Mouse (Mus musculus): ENCODE results near the gene Tbc1d13.
"Not testable (repeated sequence)": the region's sequence is repeated elsewhere in the genome, so short reads cannot be mapped to it uniquely, and the experiment has no call there.

Tbc1d13 gene

GRCm38 (mm10) chr2:30128789-30129188 lies 4.8 kb upstream of the Tbc1d13 start:
- peak; percentile 71 for DNase-seq (ENCODE audit: low read depth, low spot score)

DNA sequence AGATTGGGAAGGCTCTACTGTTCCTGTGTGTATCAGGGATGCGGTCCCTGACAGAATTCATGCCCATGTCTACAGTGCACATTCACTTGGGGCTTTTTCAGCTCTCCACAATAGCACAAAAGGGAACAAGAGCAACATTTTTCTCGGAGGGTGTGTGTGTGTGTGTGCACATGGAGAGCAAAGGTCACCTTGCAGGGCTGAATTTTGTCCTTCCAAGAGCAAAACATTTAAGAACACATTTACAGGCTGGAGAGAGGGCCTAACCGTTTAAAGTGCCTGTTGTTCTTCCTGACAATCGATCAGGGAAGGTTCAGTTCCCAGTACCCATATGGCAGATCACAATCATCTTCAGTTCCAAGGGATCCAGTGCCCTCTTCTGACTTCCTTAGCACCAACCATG lies 3.4 kb upstream of the Tbc1d13 start:
- peak; percentile 51 for DNase-seq (ENCODE audit: low read depth, low spot score)

GRCm38 (mm10) chr2:30131240-30131639 lies 2.3 kb upstream of the Tbc1d13 start:
- peak; percentile 76 for DNase-seq (ENCODE audit: low read depth, low spot score)

- DNase-seq (ENCODE audit: low read depth, low spot score): peak; percentile 66
Measured at GRCm38 (mm10) chr2:30132801-30133612, 539 bp upstream of the Tbc1d13 start.

DNA sequence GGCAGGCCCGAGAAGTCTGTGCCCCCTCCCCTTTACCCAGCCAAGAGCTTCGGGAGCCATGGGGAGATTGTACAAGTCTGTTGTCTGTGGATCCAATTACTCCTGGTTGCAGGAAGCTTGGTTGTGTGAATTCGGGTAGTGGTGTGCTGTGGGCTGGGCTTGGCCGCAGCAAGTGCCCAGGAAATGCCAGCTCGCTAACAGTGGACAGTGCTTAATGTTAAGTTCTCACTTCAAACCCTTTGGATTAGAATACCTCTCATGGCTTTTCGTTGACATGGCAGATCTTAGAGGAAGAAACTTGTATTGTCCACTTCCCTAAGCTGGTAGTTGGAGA lies 799 bp downstream of the Tbc1d13 start:
- DNase-seq (ENCODE audit: low read depth, low spot score): no peak

GRCm38 (mm10) chr2:30134928-30135620 lies 1.5 kb downstream of the Tbc1d13 start:
- DNase-seq (ENCODE audit: low read depth, low spot score): peak; percentile 93

- DNase-seq (ENCODE audit: low read depth, low spot score): no peak
Measured at GRCm38 (mm10) chr2:30136458-30136857, 2.9 kb downstream of the Tbc1d13 start.

DNA sequence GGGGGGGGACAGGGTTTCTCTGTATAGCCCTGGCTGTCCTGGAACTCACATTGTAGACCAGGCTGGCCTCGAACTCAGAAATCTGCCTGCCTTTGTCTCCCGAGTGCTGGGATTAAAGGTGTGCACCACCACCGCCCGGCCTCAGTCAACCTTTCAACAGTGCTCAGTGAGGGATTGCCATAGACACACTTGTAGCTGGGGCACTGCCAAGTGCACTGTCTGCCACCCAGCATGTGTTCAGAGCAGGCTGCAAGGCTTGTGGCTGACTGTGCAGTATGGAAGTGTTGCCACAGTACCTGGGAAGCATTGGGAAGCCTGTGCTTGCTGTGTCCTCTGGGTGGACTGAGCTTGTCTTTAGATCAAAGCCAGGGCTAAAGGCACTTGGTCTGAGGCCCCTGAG lies 6.5 kb downstream of the Tbc1d13 start:
- DNase-seq (ENCODE audit: low read depth, low spot score): not testable (repeated sequence)

DNA sequence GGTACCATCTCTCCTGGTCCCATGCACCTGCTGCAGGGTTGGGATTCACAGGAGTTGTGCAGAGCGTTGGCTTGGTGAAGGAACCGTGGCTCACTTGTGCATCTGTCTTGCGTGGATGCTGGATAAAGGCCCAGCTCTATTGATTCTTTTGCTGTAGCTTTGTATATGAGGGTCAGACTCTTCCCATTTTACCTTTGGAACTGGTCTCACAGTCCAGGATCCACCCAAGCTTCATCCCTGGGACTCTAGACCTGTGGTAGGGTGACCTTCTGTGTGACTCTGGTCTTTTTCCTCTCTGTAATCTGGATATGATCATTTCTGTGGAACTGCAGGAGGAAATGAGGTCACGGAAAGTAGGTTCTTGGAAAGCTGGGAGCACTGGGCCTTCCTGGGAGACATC lies 10.9 kb downstream of the Tbc1d13 start:
- no peak for DNase-seq (ENCODE audit: low read depth, low spot score)

GRCm38 (mm10) chr2:30147466-30147865 lies 13.9 kb downstream of the Tbc1d13 start:
- no peak for DNase-seq (ENCODE audit: low read depth, low spot score)

DNA sequence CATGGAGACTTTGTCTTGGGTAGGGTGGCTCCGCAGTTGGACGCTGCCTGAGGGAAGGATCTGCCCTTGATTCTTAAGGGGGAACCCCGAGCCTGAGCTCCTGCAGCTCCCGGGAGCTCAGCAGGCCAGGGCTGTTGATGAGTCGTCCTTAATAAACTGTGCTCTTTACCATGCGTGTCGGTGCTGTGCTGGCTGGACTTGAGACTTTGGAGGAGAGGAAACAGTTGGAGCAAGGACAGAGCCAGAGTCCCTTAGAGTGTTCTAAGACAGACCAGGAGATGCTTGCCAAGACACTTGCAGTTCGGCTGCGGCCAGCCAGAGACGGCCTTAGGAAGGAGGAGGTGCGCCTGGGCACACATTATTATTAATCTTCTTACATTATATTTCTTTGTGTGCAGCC lies 18.3 kb downstream of the Tbc1d13 start:
- DNase-seq (ENCODE audit: low read depth, low spot score): no peak

- DNase-seq (ENCODE audit: low read depth, low spot score): no peak
Measured at GRCm38 (mm10) chr2:30152616-30153015, 19.1 kb downstream of the Tbc1d13 start.

DNA sequence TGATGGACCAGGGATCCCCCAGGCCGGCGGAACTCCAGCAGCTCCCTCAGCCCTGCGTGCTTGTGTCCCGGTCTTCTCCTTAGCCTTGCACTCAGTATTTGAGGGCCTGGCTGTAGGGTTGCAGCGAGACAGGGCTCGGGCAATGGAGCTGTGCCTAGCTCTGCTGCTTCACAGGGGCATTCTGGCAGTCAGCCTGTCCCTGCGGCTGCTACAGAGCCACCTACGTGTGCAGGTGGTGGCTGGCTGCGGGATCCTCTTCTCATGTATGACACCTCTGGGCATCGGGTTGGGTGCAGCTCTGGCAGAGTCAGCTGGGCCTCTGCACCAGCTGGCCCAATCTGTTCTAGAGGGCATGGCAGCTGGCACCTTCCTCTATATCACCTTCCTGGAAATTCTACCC lies 26.3 kb downstream of the Tbc1d13 start:
- DNase-seq (ENCODE audit: low read depth, low spot score): not testable (repeated sequence)

DNA sequence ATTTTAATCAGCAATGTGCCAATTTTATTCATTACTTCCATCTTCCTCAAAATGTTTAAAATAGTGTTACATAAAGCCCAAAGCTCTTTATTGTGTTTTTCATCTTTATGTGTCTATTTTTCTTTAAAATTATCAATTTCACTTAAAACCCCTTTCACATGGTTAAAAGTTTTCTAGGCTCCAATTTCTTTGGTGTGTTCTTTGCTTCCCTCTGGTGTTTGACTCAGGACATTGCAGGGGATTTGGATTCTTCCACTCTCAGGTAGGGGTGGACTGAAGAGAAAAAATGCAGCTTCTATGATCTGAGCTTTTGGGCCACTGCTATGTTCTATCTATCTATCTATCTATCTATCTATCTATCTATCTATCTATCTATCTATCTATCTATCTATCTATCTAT lies 28.3 kb downstream of the Tbc1d13 start:
- DNase-seq (ENCODE audit: low read depth, low spot score): peak; percentile 69

GRCm38 (mm10) chr2:30164340-30164932 lies 30.9 kb downstream of the Tbc1d13 start:
- no peak for DNase-seq (ENCODE audit: low read depth, low spot score)

- peak; percentile 89 for DNase-seq (ENCODE audit: low read depth, low spot score)
Measured at GRCm38 (mm10) chr2:30166677-30167076, 33.1 kb downstream of the Tbc1d13 start.

DNA sequence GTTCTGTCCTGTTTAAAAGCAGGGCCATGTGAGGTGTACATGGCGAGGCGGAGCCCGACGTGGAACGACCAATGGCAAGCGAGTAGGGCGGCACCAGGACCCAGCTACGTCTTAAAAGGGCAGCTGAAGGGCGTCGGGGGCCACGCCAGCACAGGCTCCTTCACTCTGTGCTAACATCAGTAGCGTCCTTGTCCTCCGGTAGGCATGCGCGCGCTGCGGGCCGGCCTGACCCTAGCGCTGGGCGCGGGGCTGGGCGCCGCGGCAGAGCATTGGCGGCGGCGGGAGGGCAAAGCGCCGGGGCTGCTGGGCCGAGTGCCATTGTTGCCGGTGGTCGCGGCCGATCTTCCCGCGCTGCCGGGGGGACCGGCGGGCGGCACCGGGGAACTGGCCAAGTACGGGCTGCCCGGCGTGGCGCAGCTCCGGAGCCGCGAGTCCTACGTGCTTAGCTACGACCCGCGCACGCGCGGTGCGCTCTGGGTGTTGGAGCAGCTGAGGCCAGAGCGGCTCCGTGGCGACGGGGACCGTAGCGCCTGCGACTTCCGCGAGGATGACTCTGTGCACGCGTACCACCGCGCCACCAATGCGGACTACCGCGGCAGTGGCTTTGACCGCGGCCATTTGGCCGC lies 37.9 kb downstream of the Tbc1d13 start, which contains the start of gene Endog:
Endog (plus strand) TSS at position 123 of the 626 bp plus-strand sequence.
- peak; percentile 89 for DNase-seq (ENCODE audit: low read depth, low spot score)

GRCm38 (mm10) chr2:30171997-30172382 lies 38.4 kb downstream of the Tbc1d13 start:
- no peak for DNase-seq (ENCODE audit: low read depth, low spot score)

DNA sequence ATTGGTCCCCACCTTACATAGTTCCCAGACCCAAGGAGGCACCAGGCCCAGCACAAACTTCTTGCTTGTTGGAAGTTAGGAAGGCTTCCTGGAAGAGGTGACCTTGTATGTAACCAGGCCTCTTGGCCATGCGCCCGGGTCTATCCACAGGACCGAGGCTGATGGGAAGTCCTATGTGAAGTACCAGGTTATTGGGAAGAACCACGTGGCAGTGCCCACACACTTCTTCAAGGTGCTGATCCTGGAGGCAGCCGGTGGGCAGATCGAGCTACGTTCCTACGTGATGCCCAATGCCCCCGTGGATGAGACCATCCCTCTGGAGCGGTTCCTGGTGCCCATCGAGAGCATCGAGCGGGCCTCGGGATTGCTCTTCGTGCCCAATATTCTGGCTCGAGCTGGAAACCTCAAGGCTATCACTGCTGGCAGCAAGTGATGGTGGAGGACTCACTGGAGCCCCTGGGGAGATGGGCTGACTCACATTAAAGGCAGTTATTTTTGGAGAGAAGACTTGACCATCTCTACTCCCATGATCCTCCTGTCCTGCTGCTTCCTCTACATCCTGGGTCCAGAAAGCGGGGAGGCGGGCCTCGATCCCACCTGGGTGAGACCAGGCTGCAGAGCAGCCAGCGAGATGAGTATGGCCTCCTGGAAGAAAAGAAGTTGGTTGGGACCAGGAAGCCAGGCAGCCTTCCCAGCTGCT lies 40.1 kb downstream of the Tbc1d13 start:
- no peak for DNase-seq (ENCODE audit: low read depth, low spot score)

DNA sequence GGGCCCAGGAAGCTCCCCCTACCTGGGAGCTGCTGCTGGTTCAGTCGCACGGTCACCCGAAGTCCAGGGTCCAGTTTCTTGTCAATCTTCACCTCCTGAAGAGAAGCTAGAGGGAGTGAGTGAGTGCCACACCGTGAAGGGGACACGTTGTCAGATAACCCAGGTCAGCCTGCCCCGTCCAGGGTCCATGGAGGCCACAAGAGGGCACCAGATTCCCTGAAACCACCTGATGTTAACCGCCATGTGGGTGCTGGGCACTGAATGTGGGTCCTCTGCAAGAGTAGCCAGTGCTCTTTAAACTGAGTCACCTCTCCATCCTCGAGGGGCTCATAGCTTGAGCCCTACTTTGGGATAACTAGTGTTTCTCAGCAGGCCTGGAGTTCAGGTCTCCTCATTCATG lies 42.4 kb downstream of the Tbc1d13 start:
- no peak for DNase-seq (ENCODE audit: low read depth, low spot score)

DNA sequence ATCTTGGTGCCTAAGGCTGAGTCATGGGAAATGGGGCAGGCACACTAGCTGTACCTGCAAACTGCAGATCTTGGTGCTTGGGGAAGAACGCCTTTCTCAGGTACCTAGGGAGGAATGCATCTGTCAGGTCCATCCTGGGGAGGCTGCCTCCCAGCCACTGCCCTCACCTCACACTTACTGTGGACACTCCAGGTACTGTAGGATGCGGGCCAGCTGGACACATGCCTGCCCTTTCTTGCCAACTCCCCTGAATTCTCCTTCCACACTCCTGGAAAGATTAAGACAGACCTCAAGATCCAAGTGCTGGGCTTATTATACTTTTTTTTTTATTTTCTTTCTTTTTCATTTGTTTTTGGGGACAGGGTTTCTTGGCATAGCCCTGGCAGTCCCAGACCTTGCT lies 43.0 kb downstream of the Tbc1d13 start:
- no peak for DNase-seq (ENCODE audit: low read depth, low spot score)
